Mouse (Mus musculus) embryo, embryonic 10.5 days (tissue): ENCODE measurements around the gene C8a.
A peak's percentile ranks its signal among the peaks of the same experiment; 100 is the strongest.

Experiments used
- DNase-seq: peaks from one replicate; pipeline ENCODE4 v3.0.0-alpha.2; 2015; ENCODE audit warnings: low spot score

Gene C8a

DNA sequence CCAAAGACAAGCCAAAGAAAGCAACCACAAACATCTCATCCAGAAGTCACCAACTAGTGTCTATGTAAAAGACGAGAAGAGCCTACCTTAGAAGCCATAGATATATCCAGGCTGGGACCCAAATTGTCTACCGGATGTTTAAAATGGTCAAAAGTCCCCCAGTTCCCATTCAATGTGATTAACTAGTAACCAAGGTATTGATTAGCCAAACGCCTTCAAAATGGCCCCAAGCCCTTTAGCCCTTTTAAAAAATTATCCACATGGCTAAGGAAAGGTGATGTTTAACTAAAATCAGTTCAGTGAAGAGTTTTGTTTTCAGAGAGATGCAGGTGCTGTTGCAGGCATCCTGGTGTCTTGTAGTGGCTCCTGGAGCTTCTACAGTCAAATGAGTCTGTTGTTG, at the start of gene C8a:
C8a (minus strand) TSS at position 76 of the 400 bp plus-strand sequence.
- no peak for DNase-seq

DNA sequence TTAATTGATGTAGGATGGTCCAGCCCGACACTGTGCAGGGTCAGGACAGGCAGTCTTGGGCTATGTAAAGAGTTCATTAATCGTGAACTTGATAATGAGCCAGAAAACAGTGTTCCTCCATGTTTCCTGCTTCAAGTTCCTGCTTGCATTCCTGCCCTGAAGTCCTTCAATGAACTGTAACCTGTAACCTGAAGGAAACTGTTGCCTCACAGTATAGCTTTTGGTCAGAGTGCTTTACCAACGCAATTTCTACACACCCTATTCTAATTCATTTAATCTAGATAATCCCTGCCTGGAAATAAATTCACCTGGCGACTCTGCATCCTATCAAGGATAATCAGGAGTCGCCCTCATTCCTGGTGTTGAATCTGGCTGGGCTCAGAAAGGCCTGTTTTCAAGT, 49.2 kb upstream of the C8a start:
- DNase-seq = no peak

DNA sequence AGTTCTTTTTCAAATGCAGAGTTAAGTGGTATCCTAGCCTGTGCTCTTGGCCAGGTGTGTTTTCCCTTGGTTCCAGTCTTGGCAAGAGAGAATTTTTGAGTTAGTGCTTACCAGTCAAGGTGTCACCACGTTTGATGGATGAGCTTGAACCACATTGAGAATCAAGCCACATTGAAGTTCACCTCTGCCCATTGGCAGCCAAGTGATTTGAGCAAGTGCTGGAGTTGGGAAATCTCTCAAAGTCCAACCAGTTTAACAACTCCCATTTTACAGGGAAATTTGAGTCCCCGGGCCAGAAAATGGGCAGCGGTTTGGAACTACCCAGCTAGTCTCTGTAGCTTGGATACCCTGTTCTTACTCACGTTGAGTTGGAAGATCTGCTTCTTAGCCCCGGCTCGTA, 41.8 kb upstream of the C8a start:
- DNase-seq = no peak

DNA sequence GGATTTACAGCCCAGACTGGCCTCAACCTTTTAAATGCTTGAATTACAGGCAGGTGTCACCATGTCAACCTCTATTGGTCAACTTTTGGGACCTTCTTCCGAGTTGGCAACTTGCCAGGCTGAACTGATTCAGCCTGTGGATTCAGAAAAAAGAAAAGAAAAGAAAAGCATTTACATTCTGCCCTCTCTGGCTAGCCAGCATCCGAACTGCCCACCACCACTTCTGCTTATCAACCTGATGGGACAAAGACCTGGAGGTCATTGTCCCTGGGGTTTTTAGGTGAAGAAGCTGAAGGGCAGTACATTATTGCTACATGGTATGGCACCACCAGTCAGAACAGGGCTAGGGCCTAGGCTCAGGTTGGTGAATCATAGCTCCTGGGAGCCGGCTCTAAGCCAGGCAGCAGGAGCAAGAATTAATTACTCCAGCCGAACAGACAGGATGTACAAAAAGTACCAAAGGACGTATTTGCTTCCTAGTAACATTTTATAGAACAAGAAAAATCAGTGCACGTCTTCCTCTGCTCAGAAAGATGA, 38.6 kb upstream of the C8a start:
- no peak for DNase-seq

DNA sequence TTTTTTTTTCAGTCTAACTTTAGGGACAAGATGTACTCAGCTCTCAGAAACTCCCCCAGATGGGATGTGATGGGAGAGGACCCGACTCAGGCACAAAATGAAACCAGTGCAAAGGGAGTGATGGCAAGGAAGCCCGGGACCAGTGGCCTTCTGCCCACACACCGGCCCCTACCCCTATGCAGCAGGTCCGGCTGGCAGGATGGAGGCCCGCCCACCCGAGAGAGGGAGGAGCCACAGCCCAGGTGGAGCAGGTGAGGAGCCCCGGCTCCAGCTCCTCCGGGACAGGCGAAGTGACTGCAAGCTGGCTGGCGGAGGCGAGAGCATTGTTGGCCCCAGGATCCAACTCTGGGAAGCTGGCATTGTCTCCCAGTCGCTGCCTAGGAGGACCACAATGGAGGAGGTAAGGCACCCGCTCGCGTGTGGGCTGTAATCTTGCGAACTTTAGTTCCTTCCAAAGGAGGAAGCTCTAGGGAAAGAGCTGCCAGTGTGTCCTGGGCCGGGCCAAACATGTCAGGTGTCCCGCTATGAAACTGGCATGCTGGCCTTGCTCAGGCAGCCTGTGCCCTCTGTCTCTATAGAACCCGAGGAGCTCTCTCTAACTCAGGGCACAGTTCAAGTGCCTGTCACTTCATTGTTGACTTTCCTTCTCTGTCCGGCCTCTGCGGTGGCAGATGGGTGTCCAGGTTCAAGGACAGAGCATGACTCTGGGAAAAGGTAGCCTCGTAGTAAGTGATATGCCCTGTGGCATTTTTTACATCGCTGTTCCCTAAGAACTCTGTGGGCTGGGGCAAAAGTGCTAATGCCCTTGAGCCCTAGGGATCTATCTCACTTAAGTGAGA, 37.3 kb upstream of the C8a start, which contains the start of gene Fyb2:
Fyb2 (plus strand) TSS at position 166 of the 839 bp plus-strand sequence.
- no peak for DNase-seq

DNA sequence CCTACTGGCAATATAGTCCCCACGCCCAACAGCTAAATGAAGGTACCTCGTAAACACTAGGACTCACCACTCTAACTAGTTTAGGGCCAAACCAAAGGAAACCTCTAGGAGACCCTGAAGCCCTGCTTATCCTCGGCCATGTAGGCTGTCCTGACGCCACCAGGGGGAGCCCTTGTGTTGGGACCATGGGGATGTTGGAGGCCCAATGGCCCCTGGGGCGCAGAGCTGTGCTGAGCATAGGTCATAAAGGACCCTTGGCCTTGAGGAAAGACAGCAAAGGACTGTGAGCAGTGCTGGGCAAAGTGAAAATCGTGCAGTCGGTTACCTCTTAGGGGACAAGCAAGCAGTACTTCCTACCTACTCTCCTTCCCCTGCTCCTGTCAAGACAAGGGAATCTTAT, 35.5 kb upstream of the C8a start:
- DNase-seq = peak; percentile 87

DNA sequence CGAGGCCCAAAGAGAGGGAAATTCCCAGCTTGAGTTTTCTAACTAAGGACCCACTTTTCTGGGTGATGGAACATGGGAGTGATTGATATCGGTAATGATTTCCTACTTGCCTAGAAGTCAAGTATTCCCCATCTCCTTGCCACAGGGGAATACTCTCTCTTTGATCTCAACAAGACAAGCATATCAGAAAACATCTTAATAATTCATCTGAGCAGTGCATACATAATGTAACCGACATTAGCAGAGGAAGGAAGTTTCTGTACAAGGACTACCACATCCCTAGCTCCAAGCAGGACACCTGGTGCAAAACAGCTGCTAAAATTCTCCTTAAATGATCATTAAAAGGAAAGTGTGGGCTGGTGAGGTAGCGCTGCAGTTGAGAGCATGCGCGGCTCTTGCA, 28.9 kb upstream of the C8a start:
- DNase-seq = no peak

DNA sequence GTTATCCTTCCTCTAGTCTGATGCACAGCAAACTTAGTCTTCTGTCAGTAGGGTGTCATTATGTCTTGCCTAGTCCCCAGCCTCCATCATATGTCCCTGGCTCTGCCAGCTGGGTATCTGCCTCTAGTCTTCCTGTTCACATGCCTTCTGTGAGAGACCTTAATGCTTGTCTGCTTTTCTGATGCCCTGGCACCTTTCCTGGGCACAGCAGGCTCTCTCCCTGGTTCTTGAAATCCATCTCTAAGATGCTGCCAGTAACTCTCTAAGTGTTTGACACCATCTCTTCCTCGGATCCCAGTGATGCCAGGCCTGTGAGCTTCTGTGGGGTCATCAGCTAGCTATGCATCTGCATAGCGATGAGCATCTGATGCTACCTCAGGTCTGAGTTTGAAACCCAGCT, 26.6 kb upstream of the C8a start:
- no peak for DNase-seq

DNA sequence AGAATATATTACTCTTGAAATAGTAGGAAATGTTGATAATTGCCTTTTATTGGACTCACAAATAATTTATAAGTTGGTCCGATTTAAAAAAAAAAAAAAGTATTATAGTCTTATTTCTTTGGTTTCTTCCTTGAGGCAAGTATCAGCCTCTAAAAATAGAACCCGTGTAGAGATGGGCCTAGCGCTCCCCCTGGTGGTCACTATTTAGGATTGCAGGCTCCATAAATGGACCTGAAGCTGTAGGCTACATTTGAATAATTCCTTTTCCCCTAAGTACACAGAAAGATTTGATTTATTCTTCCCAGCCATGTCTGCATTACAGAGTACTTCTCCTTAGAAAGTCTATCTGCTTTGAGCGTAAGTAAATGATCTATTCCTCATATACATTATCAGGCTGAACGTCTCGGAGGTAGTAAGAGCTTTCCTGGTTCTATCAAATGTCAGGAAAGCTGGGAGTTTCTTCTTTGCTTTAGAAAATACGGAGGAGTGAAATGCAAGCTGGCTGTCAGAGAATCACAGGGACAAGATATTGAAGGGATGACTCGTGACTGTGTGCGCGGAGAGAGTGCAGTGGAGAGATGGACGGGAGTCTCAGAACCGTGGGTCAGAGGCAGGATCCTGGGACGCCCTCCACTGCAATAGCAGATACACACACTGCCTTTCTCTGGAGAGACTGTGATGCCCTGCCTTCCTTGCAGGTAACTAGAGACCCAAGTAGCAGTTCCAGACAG, 18.0 kb upstream of the C8a start:
- DNase-seq = peak; percentile 78

DNA sequence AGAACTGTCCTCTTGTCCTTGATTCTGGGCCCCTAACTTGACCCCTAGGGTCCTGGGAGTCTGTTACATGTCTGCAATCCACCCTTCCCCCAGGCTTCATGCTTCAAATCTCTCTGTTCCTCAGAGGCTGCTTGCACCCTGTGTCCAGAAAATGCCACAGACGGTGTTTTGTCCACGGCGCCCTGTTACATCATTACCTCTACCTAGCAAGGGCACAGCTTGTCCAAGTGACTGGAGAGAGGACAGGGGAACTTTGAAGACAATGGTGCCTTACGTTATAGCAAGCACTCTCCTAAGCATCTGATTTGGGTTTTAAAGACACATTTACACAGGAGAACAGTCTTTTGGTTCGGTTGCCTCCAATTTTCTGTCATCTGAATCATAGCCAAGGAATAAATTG, 17.4 kb upstream of the C8a start:
- no peak for DNase-seq

DNA sequence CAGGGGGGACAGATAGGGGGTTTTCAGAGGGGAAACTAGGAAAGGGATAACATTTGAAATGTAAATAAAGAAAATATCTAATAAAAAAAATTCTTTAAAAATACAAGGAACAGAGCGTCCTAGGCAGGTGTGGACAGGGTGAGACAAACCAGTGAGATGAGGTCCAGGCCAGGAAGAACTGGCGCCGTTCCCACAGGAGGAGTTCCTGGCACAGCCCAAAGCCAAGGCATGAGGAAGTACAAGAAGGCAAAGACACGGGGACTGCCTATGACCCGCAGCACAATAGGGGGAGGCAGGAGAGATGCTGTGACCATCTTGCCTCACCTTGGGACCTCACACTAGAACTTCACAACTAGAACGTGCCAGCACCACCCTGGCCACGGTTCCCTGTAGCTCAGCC, 15.5 kb upstream of the C8a start:
- DNase-seq = no peak

DNA sequence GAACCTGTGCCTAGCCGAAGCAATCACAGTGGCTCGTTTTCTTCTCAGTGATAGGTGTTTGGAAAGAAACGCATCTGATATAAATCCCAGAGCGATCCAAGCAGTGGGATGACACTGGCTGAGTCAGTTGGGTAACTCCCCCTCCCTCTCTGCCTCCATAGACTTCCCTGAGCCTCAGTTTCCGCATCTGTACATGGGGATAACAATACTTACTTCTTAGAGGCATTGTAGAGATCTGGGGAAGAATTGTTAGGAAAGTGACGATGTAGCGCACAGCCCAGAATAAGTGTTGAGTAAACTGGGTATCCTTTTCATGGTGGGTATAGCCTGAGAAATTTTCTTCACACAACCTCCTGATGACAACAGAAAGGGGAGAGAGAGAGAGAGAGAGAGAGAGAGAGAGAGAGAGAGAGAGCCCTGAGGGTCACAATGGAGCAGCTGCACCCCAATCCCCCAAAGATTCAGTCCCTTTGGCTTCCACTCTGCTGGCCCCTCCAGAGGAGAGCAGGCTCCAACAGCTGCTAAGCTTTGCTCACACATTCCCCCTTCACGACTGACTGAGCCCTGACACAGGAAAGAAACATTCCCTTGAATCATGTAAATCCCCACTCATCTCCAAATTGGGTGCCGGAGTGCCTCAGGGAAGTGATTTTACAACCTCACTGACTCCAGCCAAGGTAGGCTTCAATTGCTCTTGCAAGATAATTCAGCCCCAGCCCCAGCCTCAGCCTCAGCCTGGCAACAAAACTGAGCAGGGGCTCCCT, 12.5 kb upstream of the C8a start:
- no peak for DNase-seq

DNA sequence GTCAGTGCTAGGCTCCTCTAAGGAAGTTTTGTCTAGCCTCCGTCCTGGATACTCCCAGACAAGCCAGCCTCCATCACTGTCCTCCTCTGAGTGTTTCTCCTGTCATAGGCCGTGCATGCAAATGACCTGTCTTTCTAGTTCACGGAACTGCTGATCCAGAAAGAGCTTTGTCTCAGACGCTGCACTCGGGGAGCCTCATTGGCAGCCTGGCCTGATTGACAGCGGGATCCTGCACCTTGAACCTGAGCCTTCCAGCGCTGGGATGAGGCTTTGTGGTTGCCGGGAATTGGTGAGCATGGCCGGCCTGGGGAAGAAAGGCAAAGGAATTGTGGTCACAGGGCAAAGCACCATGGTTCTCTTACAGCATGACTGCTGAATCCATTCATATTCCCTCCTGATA, 11.3 kb upstream of the C8a start:
- DNase-seq = peak; percentile 15

DNA sequence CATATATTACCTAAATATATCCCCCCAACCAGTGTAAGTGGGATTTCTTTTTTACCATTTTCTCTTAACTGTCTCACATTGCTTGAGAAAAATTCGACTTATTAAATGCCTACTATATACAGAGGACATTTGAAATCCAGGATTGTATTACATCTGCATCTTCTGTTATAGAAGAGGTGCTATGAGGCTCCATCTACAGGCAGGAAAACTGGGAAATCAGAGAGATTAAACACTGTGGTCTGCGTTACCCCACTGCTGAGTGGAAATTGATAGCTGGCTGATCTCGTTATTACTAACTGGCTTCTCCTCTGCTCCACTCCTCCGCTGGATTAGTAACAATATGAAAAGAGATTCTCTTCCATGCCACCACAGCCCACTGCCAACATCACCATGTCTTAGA, 366 bp downstream of the C8a start:
- no peak for DNase-seq

DNA sequence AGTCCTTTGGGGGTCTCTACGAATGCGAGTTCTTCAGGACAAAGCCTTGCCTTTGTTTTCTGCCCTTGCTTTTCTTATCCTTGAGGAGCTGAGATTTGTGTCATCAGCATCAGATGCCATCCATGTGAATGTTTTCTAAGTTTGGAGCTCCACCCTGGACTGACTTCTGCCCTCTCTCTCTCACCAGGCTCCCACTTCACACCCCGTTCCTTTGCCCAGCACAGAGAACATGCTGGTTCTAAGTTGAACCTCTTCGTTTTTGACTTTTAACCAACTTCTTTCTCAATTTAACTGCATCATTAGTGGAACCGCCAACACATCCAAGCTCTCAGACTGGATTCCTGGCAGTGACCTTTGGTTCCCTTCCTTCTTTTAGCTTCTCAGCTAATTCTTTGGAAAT, 6.0 kb downstream of the C8a start:
- no peak for DNase-seq

DNA sequence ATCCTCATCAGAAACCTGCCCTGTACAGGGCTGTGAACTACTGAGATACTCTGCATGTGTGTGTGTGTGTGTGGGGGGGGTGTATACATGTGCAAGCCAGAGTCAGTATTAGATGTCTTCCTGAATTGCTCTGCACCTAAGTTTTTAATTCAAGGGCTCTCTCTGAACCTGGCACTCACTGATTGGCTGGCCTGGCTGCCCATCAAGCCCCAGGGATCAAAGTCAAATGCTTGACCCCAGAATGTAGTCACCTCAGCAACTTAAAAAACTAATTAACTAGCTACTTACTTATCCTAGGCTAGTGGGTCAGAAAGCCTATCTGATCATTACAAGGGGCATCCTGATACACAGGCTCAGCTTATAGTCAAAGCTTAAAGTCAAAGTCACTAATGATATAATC, 6.6 kb downstream of the C8a start:
- no peak for DNase-seq

DNA sequence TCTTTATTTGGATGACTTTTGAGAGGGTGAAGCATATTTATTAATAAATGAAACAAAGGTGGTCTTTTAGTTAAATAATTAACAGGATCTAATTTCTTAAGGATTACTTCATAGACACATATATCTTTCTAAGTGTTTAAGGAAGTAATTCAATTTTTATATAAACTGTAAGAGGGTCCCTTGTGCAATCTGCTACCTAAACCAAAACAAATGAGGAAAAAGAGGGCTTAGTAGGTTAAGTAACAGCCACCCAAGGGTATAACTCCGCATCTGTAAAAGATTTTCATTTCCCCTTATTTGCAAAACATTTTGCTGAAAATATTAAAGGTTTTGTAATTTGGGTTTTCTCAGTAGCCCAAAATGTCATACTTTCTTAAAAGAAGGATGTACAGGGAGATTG, 11.8 kb downstream of the C8a start:
- no peak for DNase-seq

DNA sequence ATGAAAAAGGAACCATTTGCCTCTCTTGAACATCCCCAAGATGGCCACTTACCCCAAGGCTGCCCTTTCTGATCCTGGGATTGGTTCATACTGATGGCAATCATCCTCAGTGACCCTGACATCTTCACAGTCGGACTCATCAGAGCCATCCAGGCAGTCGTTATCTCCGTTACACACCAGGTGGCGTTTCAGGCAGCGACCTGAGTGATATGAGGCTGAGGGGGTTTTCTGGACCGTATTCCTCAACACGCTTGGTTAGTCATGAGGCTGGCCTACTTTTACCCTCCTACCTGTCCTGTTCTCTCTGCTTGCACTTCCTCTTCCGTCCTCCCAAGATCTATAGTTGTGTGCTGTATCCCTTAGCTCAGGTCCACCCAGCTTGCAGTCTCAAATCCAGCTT, 15.0 kb downstream of the C8a start:
- no peak for DNase-seq

DNA sequence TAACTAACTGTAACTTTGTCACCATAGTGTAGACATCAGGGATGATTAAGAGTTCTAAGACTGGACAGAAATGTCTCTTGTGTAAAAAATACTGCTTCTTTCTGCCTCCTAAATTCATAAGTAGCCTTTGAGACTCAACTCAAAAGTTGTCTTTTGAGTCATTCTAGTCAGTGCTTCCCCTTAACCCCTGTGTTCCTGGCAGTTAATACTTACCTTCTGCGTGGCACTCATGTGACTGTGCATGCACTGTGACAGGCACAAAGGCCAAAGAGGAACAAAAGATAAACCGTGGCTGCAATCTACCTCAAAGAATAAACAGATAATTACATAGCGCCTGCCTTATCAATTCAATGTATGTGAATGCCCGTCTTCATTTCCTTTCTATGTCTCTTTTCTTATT, 18.4 kb downstream of the C8a start:
- no peak for DNase-seq

DNA sequence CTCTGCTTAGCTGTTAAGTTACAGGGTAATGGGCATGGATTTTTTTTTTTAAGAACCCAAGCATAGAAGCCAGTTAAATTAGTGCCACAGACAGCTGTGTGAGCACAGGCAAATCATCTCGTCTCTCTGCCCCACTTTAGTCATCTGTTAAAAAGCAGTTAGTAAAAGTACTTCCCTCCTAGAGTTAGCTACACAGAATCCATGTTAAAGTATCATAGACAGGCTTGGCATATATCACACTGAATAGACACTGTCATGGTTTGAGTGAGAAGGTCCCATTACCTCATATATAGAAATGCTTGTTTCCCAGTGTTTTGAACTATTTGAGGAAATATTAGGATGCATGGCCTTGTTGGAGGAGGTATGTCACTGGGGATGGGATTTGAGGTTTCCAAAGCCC, 19.2 kb downstream of the C8a start, which contains the start of gene Gm17662:
Gm17662 (plus strand) TSS at position 301 of the 400 bp plus-strand sequence.
- no peak for DNase-seq

DNA sequence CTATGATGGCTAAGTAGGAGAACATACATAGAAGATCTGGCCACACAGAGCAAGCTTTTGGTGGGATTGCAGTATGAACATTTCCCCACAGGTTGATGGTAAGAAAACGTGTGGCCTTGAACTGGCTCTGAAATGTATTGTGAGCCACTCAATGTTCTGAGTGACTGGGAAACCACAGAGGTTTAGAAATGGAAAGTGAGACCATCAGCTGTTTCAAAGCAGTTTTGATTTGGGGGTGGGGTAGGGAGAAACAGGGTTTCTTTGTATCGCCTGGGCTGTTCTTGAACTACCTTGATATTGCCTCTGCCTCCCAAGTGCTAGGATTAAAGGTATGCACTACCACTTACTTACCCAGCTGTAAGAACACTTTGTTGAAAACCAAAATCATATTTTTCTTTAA, 21.0 kb downstream of the C8a start:
- DNase-seq = no peak

DNA sequence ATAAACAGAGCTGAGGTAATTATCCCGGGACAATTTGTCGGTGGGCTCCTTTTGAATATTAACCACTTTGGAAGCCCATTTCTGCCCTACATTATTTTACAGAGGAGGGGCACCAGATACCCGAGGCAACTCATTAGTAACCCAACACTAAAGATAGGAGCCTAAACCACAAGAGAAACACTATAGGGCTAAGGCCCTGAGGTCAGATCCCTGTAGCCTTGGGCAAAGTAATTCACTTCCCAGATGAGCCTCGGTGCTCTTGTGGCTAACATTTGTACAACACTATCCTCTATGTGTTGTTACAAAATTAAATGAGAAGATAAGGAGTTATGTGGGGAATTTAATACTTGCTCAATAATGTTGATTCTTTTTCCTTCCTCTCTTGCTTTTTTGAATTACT, 32.7 kb downstream of the C8a start:
- peak; percentile 21 for DNase-seq
